Mouse (Mus musculus): Measurements from ENCODE around the gene Slit3.

Gene Slit3

DNA sequence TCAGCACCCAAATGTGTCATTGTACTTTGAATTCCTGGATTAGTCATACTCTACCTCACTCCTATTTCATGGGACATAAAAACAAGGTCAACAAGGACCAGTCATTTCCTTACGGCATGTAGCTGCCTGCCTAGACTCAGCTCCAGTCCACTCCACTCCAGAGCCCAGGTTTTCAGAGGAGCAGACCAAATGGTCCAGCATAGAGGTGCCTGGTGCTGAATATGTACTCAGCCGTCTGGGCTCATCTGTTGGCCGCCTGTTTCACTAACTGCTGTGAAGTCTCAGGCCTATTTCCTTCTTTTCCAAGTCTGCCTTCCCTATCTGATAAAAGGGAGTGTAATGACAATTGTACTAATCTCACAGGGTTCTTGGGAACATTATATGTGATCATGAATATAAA lies 547.1 kb downstream of the Slit3 start:
- in situ Hi-C loops (cut with MboI; ENCODE audit: low sequenced_read_pairs), result no loop called here

DNA sequence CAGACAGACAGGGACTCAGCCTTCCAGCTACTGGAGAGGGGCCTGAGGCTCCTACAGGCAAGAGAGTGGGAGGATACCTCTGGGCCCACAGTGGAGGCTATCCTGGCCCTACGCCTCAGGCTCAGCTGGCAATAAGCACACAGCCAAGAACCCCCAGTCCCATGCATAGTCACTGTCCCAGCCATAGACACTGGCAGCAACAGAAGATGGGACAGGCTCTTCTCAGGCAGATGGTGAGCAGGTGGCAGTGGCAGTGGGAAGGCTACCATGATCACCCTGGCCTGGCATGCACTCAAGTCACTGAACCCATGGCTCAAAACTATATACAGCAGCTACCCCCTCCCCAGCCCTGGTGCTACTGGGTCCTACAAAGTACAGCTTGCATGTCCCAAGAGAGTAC lies 547.7 kb downstream of the Slit3 start:
- in situ Hi-C loops (cut with MboI; ENCODE audit: low sequenced_read_pairs), result no loop called here

DNA sequence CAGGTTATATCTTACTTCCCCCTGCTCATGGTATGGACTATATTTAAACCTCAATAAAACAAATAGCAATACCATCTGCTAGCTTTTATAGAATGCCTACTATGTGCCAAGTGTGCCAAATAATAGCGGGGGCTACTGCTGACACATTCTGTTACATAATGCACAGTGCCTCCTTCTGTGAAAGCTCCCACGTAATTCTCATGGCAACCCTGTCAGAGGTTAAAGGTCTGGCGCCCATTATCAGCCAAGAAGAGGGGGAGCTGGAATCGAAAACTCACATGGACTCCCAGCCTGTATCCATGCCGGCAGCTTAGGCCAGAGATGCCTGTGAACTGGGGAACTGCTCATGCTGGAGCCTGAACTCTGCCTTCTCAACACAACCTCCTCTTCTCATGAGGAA lies 548.5 kb downstream of the Slit3 start:
- in situ Hi-C loops (cut with MboI; ENCODE audit: low sequenced_read_pairs), result no loop called here

DNA sequence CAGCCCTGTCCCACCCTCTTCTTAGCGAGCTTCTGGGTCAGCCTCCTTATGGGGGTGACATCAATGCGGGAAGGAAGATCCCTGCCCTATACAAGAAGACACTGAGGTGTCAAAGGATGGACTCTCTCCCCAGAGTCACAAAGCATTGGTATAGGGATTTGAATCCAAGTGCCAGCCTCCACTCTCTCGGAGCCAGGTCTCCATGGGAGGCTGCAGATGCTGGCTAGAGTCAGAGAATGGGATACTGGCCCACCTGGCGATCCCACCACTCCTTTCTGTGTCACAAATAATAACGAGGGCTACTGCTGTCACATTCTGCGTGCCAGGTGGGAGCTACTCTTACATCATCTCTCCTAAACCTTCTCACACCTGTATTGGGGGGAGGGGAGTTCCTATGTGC lies 549.2 kb downstream of the Slit3 start:
- in situ Hi-C loops (cut with MboI; ENCODE audit: low sequenced_read_pairs), result no loop called here

DNA sequence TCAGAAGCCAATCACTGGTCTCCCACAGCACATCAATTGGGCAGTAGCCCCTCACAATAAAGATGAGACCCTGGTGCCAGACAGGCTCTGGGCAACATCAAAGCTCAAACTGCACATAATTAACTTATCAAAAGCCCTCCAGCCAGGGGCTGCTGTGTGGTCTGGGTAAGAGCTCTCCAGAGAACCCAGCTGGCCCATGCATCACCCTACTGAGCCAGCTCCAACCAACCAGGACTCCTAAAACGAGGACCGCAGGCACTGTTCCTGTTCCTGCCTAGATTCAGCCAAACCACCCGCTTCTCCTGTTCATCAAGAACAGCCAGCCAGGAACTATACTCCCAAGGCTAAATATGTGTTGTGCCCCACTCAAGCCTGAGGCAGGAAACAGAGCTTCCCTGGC lies 549.7 kb downstream of the Slit3 start:
- in situ Hi-C loops (cut with MboI; ENCODE audit: low sequenced_read_pairs), result no loop called here

DNA sequence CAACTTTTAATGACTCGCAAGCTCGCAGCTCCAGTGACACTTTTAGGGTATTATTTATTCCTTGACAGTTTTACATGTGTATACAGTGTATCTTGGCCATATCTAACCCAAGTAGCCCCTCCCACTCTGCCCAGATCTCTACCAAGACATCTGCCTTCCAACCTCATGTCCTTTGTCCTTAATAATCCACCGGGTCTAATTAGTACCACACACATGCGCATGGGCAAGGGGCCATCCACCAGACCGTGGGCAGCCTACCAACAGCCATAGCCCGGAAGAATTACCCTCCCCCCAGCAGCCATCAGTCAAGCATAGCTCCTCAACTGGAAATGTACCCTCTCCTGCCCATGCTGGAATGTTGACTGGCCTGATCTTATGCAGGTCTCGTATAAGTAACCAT lies 552.0 kb downstream of the Slit3 start:
- in situ Hi-C loops (cut with MboI; ENCODE audit: low sequenced_read_pairs), result no loop called here

DNA sequence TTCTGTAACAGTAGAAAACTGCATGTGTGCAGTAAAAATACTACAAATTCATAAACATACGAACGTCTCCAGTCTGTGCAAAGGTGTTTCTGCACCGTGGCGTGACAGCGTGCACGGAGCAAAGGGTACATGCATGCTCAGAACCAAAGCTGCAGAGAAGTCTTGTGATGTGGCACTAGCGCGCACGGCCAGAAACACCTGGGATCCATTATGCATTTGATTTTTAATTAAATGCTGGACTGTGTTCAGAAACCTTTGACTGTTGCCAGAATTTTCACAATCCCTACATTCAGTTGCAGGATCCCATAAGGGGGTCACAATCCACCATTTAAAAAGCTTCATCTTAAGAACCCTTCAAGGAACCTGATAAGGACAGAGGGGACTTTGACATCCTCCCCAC lies 553.2 kb downstream of the Slit3 start:
- in situ Hi-C loops (cut with MboI; ENCODE audit: low sequenced_read_pairs), result no loop called here

DNA sequence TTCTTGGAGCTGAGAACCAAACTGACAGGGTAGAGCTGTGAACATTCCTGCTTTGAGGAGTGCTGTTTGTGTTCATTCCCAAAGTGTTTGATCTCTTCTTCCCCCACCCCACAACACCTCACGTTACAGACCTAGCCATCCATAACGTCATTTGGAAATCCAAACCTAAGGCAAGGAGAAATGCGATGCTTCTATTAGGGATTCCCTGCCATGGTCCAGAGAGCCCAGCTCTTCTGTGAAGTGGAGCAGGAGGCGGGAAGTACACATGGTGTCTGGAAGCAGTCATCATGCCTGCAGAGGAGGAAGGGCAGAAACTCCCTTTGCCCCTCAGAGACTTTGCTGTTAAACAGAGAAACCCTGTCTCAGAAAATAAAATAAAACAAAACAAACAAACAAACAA lies 555.7 kb downstream of the Slit3 start:
- in situ Hi-C loops (cut with MboI; ENCODE audit: low sequenced_read_pairs), result no loop called here

DNA sequence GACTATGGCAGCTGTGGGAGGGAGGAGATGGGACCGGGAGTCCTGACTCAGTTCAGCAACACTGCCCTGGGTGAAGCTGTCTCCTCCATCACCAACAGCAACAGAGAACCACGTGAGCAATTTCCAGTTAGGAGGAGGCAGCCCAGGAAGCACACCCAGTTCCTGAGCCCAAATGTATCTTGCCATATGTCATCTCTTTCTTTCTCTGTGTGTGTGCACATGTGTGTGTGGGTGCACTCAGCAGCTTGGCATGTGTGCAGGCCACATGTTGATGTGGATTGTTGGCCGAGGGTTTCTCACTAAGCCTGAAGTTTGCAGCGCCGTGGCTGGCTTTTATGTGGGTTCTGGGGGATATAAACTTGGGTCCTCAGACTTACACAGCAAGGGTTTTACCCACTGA lies 559.0 kb downstream of the Slit3 start:
- in situ Hi-C loops (cut with MboI; ENCODE audit: low sequenced_read_pairs), result no loop called here

DNA sequence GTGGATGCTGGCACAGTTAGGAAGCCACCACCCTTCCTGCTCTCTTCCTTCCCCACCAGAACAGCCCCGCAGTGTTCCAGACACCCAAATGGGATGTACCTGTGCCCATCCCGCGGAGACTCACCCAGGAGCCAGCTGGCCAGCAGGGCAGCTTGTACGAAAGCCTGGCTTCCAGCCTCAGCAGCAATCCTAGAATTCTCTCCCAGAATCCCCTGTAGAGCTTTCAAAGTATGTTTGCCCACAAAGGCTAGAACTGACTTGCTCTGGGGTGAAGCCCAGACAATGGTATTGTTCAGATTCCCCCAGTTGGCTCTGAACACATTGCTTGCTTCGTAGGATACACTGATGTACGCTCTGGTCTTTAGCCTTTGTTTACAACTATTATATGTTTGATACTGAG lies 566.3 kb downstream of the Slit3 start:
- in situ Hi-C loops (cut with MboI; ENCODE audit: low sequenced_read_pairs), result no loop called here

DNA sequence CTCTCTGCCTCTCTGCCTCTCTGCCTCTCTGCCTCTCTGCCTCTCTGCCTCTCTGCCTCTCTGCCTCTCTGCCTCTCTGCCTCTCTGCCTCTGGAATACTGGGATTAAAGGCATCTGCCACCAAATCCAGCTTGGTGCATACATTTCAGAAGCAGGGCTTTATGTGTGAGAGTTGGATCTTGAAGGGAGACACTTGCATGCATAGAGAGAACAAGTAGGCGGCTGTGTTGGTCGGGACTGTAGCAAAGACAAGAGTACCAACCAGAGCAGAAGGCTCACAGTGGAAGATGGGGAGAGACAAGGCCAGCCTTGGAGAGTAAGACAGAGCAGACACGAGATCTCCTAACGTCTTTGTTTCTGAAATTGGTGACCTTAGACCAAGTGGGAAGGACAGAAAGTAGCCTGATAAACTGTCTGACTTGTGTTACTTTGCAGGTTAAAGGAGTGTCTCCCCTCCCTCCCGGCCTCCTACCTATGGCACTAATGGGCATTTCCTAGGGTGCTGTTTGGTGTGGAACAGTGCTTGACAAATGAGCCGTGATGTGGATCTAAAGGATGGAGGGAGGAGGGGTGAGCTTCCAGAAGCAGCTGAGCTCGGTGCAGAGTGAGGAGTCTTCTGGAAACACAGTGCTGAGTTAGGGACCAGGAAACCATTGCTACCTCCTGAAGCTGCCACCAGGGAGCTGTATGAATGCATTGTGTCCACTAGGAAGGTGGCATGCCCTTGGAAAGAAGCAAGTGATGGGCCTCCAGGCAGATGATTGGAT lies 569.7 kb downstream of the Slit3 start:
- in situ Hi-C loops (cut with MboI; ENCODE audit: low sequenced_read_pairs), result no loop called here

DNA sequence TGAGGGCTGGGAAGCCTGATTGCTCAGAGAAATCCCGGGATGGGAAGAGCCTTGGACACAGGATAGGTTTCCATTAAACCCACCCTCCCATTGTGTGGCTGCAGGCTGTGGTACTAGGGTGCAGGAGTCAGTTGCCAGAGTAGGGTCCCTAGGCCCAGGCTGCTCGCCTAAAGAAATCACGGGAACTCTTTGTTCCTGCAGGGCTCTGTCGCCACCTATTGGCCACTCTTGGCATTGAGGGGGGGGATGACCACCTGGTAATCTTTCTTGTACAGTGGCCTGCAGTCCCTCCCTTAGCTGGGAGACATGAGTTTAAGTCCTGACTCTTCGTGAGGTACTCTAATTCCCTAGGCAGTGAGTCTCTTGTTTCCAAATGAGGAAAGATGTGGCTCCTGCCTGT lies 572.1 kb downstream of the Slit3 start:
- in situ Hi-C loops (cut with MboI; ENCODE audit: low sequenced_read_pairs), result no loop called here

DNA sequence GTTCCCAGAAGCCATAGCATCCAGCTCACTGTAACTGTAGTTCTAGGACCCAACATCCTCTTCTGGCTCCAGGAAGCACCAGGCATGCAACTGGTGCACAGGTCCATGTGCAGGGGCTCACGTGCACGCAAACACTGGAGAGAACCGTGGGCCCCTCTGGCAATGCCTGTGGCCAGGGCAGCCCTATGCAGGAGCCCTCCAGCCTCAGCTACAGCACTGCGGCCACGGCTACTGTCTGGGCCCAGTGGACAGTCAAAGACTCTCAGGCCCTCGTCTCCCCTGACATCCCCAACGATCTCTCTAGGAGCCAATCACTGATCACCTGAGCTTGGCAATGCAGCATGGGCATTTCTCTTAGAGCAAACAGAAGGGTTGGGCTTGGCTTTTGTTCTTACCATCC lies 572.6 kb downstream of the Slit3 start:
- in situ Hi-C loops (cut with MboI; ENCODE audit: low sequenced_read_pairs), result no loop called here

DNA sequence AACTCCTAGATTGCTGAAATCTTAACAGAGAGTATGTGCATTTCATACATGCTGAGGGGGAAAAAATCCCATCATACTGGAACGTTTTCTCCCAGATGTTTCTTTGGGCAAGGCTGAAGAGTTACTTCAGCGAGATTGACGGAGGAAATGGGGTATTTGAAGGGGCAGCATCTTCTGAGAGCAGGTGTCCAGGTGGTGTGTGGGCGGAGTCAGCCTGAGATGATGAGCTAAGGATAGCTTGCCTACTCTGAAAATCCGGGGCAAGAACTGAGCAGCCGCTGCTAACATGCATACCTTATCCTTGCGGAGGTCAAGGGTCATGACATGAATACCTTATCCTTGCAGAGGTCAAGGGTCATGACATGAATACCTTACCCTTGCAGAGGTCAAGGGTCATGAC lies 576.5 kb downstream of the Slit3 start:
- in situ Hi-C loops (cut with MboI; ENCODE audit: low sequenced_read_pairs), result no loop called here

DNA sequence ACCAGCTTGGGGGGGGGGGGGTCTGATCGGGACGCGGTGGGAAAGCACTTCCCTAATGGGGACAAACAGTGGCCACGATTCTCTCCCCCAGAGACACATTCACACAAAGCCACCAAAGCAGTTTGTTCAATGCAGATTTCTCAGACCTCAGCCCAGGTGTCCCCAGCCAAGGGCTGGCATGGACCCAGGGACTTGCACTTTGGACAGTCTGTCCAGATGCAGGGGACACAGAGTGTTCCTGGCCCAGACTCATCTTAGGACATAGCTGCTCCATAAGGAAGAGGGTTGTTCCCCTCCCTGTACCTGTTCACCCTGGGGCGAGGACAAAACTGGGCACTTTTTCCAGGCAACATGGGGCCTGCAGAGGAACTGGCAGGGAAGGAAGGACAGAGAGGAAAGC lies 577.9 kb downstream of the Slit3 start:
- in situ Hi-C loops (cut with MboI; ENCODE audit: low sequenced_read_pairs), result no loop called here

DNA sequence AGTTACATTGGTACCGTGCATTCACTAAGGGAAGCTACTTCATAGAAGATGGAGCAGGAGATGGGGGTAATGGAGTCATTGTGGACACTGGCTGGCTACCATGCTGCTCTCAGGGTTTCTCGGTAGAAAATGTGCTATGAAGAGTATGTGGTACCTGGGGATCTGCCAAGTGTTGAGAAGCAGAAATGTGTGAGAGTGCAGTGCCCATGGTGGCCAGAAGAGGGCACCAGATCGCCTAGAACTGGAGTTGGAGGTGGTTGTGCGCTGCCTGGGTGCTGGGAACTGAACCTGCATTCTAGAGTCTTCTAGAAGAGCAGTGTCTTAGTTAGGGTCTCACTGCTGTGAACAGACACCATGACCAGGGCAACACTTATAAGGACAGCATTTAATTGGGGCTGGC lies 582.4 kb downstream of the Slit3 start:
- in situ Hi-C loops (cut with MboI; ENCODE audit: low sequenced_read_pairs), result no loop called here

DNA sequence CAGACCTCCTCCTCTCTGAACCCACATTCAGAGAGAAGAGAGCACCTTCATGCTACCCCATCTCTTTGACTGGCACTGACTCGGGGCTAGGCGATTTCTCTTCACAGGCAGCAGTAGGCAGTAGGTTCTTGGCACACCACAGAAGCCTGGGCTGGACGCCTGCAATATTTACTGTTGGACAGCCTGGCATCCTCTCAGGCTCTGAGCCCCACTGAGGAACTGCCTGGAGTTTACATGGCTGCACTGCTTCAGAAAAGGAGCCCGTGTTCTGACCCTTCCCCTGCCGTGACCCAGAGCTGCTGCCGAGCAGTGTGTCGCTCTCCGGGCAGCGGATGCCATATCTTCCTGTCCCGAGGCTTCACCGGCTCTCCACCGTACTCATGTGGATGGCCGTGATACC lies 583.4 kb downstream of the Slit3 start:
- in situ Hi-C loops (cut with MboI; ENCODE audit: low sequenced_read_pairs), result no loop called here

DNA sequence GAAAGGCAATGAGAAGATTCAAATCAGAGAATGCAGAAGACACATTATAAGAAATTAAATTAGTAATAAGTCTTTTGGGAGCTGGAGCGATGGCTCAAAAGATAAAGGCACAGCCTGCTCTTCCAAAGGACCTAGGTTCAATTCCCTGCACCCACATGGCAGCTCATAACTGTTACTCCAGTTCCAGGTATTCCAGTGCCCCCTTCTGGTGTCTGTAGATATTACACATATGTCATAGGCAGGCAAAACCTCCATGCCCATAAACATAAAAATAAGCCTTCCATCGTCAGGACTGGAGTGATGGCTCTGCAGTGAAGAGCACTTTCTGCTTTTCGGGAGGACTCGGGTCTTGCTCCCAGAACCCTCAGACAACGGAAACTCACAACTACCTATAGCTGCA lies 583.9 kb downstream of the Slit3 start:
- in situ Hi-C loops (cut with MboI; ENCODE audit: low sequenced_read_pairs), result no loop called here

DNA sequence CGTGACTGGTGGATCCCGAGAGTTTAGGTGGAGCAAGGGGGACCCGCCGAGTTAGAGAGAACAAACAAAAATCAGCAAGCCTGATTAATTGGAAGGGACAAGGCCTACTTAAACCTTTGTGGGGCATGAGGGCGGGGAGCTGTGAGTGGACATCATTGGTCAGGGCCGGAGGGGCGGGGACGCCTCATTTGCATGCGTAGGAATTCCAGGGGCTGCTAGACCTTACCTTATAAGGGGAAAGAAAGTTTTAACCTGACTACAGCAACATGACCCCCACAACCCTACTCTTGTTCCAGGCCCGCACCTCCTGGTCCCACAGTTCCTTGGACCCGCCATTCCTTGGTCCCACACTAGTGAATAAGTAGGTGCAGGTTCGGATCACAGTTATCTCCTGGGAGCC lies 586.4 kb downstream of the Slit3 start:
- in situ Hi-C loops (cut with MboI; ENCODE audit: low sequenced_read_pairs), result no loop called here

DNA sequence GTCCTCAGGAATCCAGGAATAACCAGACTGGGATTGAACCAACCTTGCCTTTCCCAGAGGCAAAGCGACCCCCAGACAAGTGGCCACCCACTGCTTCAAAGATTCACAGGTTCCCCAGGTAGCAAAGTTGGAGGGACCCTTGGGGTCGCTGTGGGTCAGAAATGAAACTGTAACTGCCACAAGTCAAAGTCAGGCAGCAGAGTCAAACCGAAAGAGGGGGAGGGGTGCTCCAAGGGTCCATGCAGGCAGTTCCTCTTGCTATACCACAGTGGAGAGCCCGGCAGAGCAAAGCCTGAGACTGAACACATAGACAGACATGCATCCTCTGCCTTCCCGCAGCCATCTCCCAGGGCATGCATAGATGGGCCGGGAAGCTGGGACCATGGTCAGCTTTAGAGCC lies 590.3 kb downstream of the Slit3 start:
- in situ Hi-C loops (cut with MboI; ENCODE audit: low sequenced_read_pairs), result no loop called here

DNA sequence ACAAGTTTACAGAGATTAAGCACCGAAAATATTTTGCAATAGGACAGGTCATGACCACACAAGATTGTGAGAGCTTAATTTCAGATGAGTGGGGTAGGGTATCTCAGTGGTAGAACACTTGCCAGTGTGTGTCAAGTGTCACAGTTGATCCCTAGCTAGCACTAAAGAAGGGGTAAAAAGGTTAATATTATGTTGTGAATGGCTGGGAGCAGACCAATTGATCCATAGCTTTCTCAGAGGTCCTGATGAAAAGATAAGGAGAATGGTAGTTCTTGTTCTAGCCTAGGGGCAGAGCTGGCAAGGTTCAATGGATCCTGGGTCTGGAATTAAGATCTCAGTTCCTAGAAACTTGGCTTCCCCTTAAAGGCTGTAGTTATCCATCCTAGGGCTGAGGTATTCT lies 597.9 kb downstream of the Slit3 start:
- in situ Hi-C loops (cut with MboI; ENCODE audit: low sequenced_read_pairs), result no loop called here

DNA sequence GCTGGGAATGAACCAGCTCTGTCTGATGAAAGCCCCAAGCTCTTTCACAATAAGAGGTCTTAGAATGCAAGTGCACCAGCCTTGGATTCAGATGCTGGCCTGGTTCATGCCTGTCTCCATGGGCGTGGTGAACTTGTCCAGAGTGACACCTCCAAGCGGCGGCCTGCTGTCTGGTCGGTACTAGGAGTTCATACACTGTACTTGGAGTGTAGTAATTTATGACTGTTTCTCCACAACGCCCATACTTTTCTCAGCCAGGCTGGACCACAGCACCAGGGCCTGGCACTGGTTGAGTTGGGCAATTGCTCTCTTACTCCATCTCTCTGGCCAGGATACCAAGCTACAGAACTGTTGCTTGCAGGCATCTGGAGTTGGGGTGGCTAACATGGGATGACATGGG lies 602.9 kb downstream of the Slit3 start:
- in situ Hi-C loops (cut with MboI; ENCODE audit: low sequenced_read_pairs), result no loop called here

DNA sequence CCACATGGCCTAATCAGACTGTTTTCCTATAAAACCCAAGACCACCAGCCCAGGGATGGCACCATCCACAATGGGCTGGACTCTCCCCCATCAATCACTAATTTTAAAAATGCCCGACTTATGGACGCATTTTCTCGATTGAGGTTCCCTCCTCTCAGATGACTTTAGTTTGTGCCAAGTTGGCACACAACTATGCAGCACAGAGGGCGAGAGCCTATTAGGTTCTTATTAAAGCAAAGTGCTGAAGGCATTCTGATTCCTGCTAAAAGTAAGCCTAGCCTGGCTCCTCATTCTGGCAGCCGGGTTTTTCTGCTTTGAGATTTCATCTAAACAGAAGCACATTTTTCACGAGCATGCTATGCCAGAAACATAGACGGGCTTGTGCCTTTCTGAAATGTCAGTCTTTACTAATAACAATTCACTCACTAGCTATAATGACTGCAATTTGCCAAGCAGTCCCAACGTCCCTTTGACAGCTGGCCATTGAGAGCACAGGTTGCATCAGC lies 605.4 kb downstream of the Slit3 start:
- in situ Hi-C loops (cut with MboI; ENCODE audit: low sequenced_read_pairs), result no loop called here
